Mouse (Mus musculus) ES-CJ7 (cell line): Measurements from ENCODE around the gene Dnttip2.
"Not testable (repeated sequence)": the region's sequence is repeated elsewhere in the genome, so short reads cannot be mapped to it uniquely, and the experiment has no call there.

ENCODE experiments used
- DNase-seq: peaks from one replicate; pipeline ENCODE4 v3.0.0; 2011; ENCODE audit warnings: low read depth, low spot score

The Dnttip2 gene

GRCm38 (mm10) chr3:122274241-122275024, at the start of gene Dnttip2:
Gene Dnttip2 (plus strand): TSS chr3:122274388.
- peak; percentile 97 for DNase-seq

GRCm38 (mm10) chr3:122226972-122227371, 47.2 kb upstream of the Dnttip2 start:
- DNase-seq: not testable (repeated sequence)

GRCm38 (mm10) chr3:122235772-122236171, 38.4 kb upstream of the Dnttip2 start:
- no peak for DNase-seq

GRCm38 (mm10) chr3:122242876-122243275, 31.3 kb upstream of the Dnttip2 start:
- DNase-seq: peak; percentile 67

GRCm38 (mm10) chr3:122243416-122244167, 30.6 kb upstream of the Dnttip2 start:
- DNase-seq: peak; percentile 72

- DNase-seq: no peak
Measured at GRCm38 (mm10) chr3:122244759-122245158, 29.4 kb upstream of the Dnttip2 start.

GRCm38 (mm10) chr3:122245215-122245877, 28.8 kb upstream of the Dnttip2 start, which contains the start of gene Gclm:
Gene Gclm (plus strand): TSS chr3:122245557.
- DNase-seq: peak; percentile 92

- peak; percentile 32 for DNase-seq
Measured at GRCm38 (mm10) chr3:122245878-122246332, 28.3 kb upstream of the Dnttip2 start.

- no peak for DNase-seq
Measured at GRCm38 (mm10) chr3:122246406-122246805, 27.8 kb upstream of the Dnttip2 start.

- DNase-seq: no peak
Measured at GRCm38 (mm10) chr3:122246986-122247767, 27.0 kb upstream of the Dnttip2 start.

GRCm38 (mm10) chr3:122247768-122248100, 26.5 kb upstream of the Dnttip2 start:
- DNase-seq: no peak

GRCm38 (mm10) chr3:122252466-122253253, 21.5 kb upstream of the Dnttip2 start:
- DNase-seq: no peak

GRCm38 (mm10) chr3:122254050-122254449, 20.1 kb upstream of the Dnttip2 start:
- not testable (repeated sequence) for DNase-seq

GRCm38 (mm10) chr3:122269986-122270385, 4.2 kb upstream of the Dnttip2 start:
- DNase-seq: peak; percentile 70

- DNase-seq: not testable (repeated sequence)
Measured at GRCm38 (mm10) chr3:122272565-122272964, 1.6 kb upstream of the Dnttip2 start.

GRCm38 (mm10) chr3:122273407-122274240, 564 bp upstream of the Dnttip2 start:
- no peak for DNase-seq

- no peak for DNase-seq
Measured at GRCm38 (mm10) chr3:122275111-122275510, 923 bp downstream of the Dnttip2 start.

GRCm38 (mm10) chr3:122287195-122287594, 13.0 kb downstream of the Dnttip2 start:
- DNase-seq: no peak

GRCm38 (mm10) chr3:122288613-122289195, 14.5 kb downstream of the Dnttip2 start:
- DNase-seq: no peak
